Mouse (Mus musculus) layer of hippocampus, adult 2 months (tissue): ENCODE results near the gene 5031439G07Rik. TPM values are rescaled to one million over a fixed set of nuclear protein-coding genes. Genes with fewer than 3 reads are reported as not detected.
"Not testable (repeated sequence)": the region's sequence is repeated elsewhere in the genome, so short reads cannot be mapped to it uniquely, and the experiment has no call there.

Source experiments
- DNase-seq, 2 experiments: peaks; one replicate each; pipeline ENCODE4 v3.0.0; 2022; ENCODE audit warnings: low spot score in 2 of 2
- H3K27ac ChIP-seq: fragments of 200-600 bp; 2 replicates; pipeline ENCODE4 v1.8.1; 2022
- H3K4me3 ChIP-seq: fragments of 200-600 bp; 2 replicates; pipeline ENCODE4 v1.8.1; 2022; ENCODE audit warnings: mild to moderate bottlenecking
- CTCF ChIP-seq: fragments of 200-600 bp; conservative IDR thresholded peaks from 2 replicates; pipeline ENCODE4 v1.8.1; 2022; ENCODE audit warnings: antibody characterized with exemption, mild to moderate bottlenecking, moderate library complexity
- microRNA-seq, 2 experiments: library from miRNA; unstranded; fragments of <30 nt; microRNA quantifications; one replicate each; pipeline ENCODE4 v1.2.0; 2021
- total RNA-seq, 2 experiments: library from RNA; stranded (reverse); gene quantifications; 2 replicates each; pipeline ENCODE4 v1.2.3; 2021

Gene 5031439G07Rik
- total RNA-seq, 2 experiments from 2014 or later = 85.0 to 95.0 TPM

- TF ChIP-seq CTCF = no peak
- peak overlapping the region; percentile 98 for H3K27ac ChIP-seq
- DNase-seq = no peak
- H3K4me3 ChIP-seq = peak overlapping the region; percentile 86
These were observed 64.7 kb downstream of the 5031439G07Rik start for GRCm38 (mm10) chr15:84923508-84924181.

GRCm38 (mm10) chr15:84922884-84923507 lies 65.4 kb downstream of the 5031439G07Rik start, which contains the start of gene Nup50:
Gene Nup50 (plus strand): TSS chr15:84923411.
- peak; percentile 99 to 100 for DNase-seq
- no peak for TF ChIP-seq CTCF
- H3K4me3 ChIP-seq = peak within 1 kb of the TSS; percentile 86
- H3K27ac ChIP-seq = peak within 1 kb of the TSS; percentile 98

- no peak for DNase-seq
- H3K4me3 ChIP-seq = no peak within 1 kb of the TSS
- H3K27ac ChIP-seq = no peak within 1 kb of the TSS
- TF ChIP-seq CTCF = no peak
These were observed 68.4 kb downstream of the 5031439G07Rik start, which contains the start of gene Gm29666 for GRCm38 (mm10) chr15:84919938-84920337. Gene Gm29666 (minus strand): TSS chr15:84920038.

- TF ChIP-seq CTCF = no peak
- no peak for DNase-seq
- Histone ChIP-seq H3K4me3 (no peak overlapping the region), H3K27ac (no peak overlapping the region)
These were observed 75.2 kb downstream of the 5031439G07Rik start for GRCm38 (mm10) chr15:84913201-84913600.

GRCm38 (mm10) chr15:84903843-84904385 lies 84.4 kb downstream of the 5031439G07Rik start:
- no peak for TF ChIP-seq CTCF
- Histone ChIP-seq H3K4me3 (no peak overlapping the region), H3K27ac (no peak overlapping the region)
- DNase-seq = no peak

- no peak overlapping the region for H3K4me3 ChIP-seq
- no peak for DNase-seq
These were observed 90.3 kb downstream of the 5031439G07Rik start for GRCm38 (mm10) chr15:84898077-84898476.

GRCm38 (mm10) chr15:84896664-84897063 lies 91.7 kb downstream of the 5031439G07Rik start:
- no peak overlapping the region for H3K27ac ChIP-seq
- DNase-seq = no peak
- TF ChIP-seq CTCF = no peak
- H3K4me3 ChIP-seq = no peak overlapping the region

More at GRCm38 (mm10) chr15:84898077-84898476, 90.3 kb downstream of the 5031439G07Rik start:
- no peak overlapping the region for H3K27ac ChIP-seq
- no peak for TF ChIP-seq CTCF

- DNase-seq, H3K4me3 ChIP-seq, H3K27ac ChIP-seq: not testable (repeated sequence)
These were observed 92.1 kb downstream of the 5031439G07Rik start for GRCm38 (mm10) chr15:84896216-84896615.

Small RNA genes within 50 kb of the gene (microRNA-seq; reads per million reads assigned to microRNA genes)
- 891 to 1,094 reads per million in 2 experiments for gene Mir1249

Other genes with a start within 250 kb of the 5031439G07Rik start
- 10 to 100 TPM in 1 of 2 experiments, 1 to 10 TPM in 1; 8.8 to 11.9 TPM for gene Phf21b, start 132.5 kb downstream of the 5031439G07Rik start, total RNA-seq
- gene Gm29666, start 68.5 kb downstream of the 5031439G07Rik start, total RNA-seq = 1 to 10 TPM; 1.4 to 1.7 TPM
- 10 to 100 TPM; 32.0 to 33.3 TPM for gene Nup50, start 65.1 kb downstream of the 5031439G07Rik start, total RNA-seq
- gene Upk3a, start 28.6 kb upstream of the 5031439G07Rik start, total RNA-seq = not detected
- gene Fam118a, start 40.4 kb upstream of the 5031439G07Rik start, total RNA-seq = 10 to 100 TPM; 26.9 to 35.9 TPM
- under 1 TPM; 0.08 to 0.12 TPM for gene Smc1b, start 143.4 kb upstream of the 5031439G07Rik start, total RNA-seq
- gene Ribc2, start 143.5 kb upstream of the 5031439G07Rik start, total RNA-seq = under 1 TPM; 0.44 to 0.49 TPM
- gene Fbln1, start 217.4 kb upstream of the 5031439G07Rik start, total RNA-seq = 10 to 100 TPM; 13.4 to 13.8 TPM